Mouse (Mus musculus): ENCODE results near the gene Txnip. TPM values are rescaled to one million over a fixed set of nuclear protein-coding genes. Genes with fewer than 3 reads are reported as not detected.

Gene Txnip
- polyA plus RNA-seq, 1 experiment from 2014 or later, result 51.4 TPM

- no peak for ATAC-seq (ENCODE audit: low FRiP score, low read depth)
- 74% methylated on average over 10 of the region's 10 CpGs for WGBS
- Histone ChIP-seq H3K4me3 (no peak overlapping the region), H3K9ac (no peak overlapping the region), H3K27me3 (replicated peaks) (no peaks in the 10 kb centered on the region), H3K4me1 (peaks cover 30% of the 10 kb centered on the region), H3K9me3 (no peaks in the 10 kb centered on the region), H3K27ac (no peak overlapping the region), H3K36me3 (peaks cover 23% of the 10 kb centered on the region), H3K4me2 (replicated peaks) (no peak overlapping the region)
Measured at GRCm38 (mm10) chr3:96563911-96564632, 6.3 kb downstream of the Txnip start.

- peaks cover 19% of the 10 kb centered on the region for H3K36me3 ChIP-seq
- ATAC-seq (ENCODE audit: low FRiP score, low read depth), result no peak
Measured at GRCm38 (mm10) chr3:96564633-96565032, 6.9 kb downstream of the Txnip start.

GRCm38 (mm10) chr3:96565105-96565504 lies 7.3 kb downstream of the Txnip start:
- Histone ChIP-seq H3K9ac (no peak overlapping the region), H3K27ac (no peak overlapping the region), H3K27me3 (replicated peaks) (no peaks in the 10 kb centered on the region), H3K36me3 (peaks cover 14% of the 10 kb centered on the region), H3K4me1 (peaks cover 20% of the 10 kb centered on the region), H3K9me3 (no peaks in the 10 kb centered on the region), H3K4me3 (no peak overlapping the region), H3K4me2 (replicated peaks) (no peak overlapping the region)
- 78% methylated on average over 3 of the region's 3 CpGs for WGBS
- ATAC-seq (ENCODE audit: low FRiP score, low read depth), result no peak

More at GRCm38 (mm10) chr3:96564633-96565032, 6.9 kb downstream of the Txnip start:
- no peak overlapping the region for H3K4me2 ChIP-seq (replicated peaks)
- H3K27ac ChIP-seq, result no peak overlapping the region
- no peak overlapping the region for H3K9ac ChIP-seq
- WGBS, result 70% methylated on average over 7 of the region's 7 CpGs
- peaks cover 25% of the 10 kb centered on the region for H3K4me1 ChIP-seq
- H3K27me3 ChIP-seq (replicated peaks), result no peaks in the 10 kb centered on the region
- H3K9me3 ChIP-seq, result no peaks in the 10 kb centered on the region
- H3K4me3 ChIP-seq, result no peak overlapping the region

- no peak for ATAC-seq (ENCODE audit: low FRiP score, low read depth)
- Histone ChIP-seq H3K27me3 (replicated peaks) (no peaks in the 10 kb centered on the region), H3K4me2 (replicated peaks) (no peak overlapping the region), H3K27ac (no peak overlapping the region), H3K36me3 (no peaks in the 10 kb centered on the region), H3K4me3 (no peak overlapping the region), H3K9me3 (no peaks in the 10 kb centered on the region), H3K4me1 (peaks cover 5% of the 10 kb centered on the region), H3K9ac (no peak overlapping the region)
- 88% methylated on average over 8 of the region's 8 CpGs for WGBS
Measured at GRCm38 (mm10) chr3:96566661-96567450, 9.1 kb downstream of the Txnip start.

- Histone ChIP-seq H3K9ac (no peak overlapping the region), H3K27ac (no peak overlapping the region), H3K4me3 (no peak overlapping the region), H3K27me3 (replicated peaks) (no peaks in the 10 kb centered on the region), H3K4me2 (replicated peaks) (no peak overlapping the region), H3K4me1 (no peaks in the 10 kb centered on the region; the same call in 1 of the 2 replicates), H3K9me3 (no peaks in the 10 kb centered on the region), H3K36me3 (no peaks in the 10 kb centered on the region)
- ATAC-seq (ENCODE audit: low FRiP score, low read depth), result no peak
- WGBS, result 61% methylated on average over 8 of the region's 8 CpGs
Measured at GRCm38 (mm10) chr3:96568605-96569004, 10.8 kb downstream of the Txnip start.

- Histone ChIP-seq H3K4me3 (no peak overlapping the region), H3K27ac (no peak overlapping the region), H3K4me2 (replicated peaks) (no peak overlapping the region), H3K4me1 (no peaks in the 10 kb centered on the region; the same call in 1 of the 2 replicates), H3K27me3 (replicated peaks) (no peaks in the 10 kb centered on the region), H3K9me3 (no peaks in the 10 kb centered on the region), H3K9ac (no peak overlapping the region), H3K36me3 (no peaks in the 10 kb centered on the region)
- WGBS, result 92% methylated on average over 13 of the region's 13 CpGs
- no peak for ATAC-seq (ENCODE audit: low FRiP score, low read depth)
Measured at GRCm38 (mm10) chr3:96569506-96569905, 11.7 kb downstream of the Txnip start.

- no peak for ATAC-seq (ENCODE audit: low FRiP score, low read depth)
- 89% methylated on average over 11 of the region's 11 CpGs for WGBS
- Histone ChIP-seq H3K27me3 (replicated peaks) (no peaks in the 10 kb centered on the region), H3K9me3 (no peaks in the 10 kb centered on the region), H3K4me3 (no peak overlapping the region), H3K4me2 (replicated peaks) (no peak overlapping the region), H3K27ac (no peak overlapping the region), H3K9ac (no peak overlapping the region), H3K36me3 (no peaks in the 10 kb centered on the region), H3K4me1 (no peaks in the 10 kb centered on the region; the same call in 1 of the 2 replicates)
Measured at GRCm38 (mm10) chr3:96569966-96570605, 12.3 kb downstream of the Txnip start.

- H3K4me2 ChIP-seq (replicated peaks), result no peak overlapping the region
- H3K9ac ChIP-seq, result no peak overlapping the region
- no peaks in the 10 kb centered on the region for H3K27me3 ChIP-seq (replicated peaks)
- no peaks in the 10 kb centered on the region; the same call in 1 of the 2 replicates for H3K4me1 ChIP-seq
- no peak for ATAC-seq (ENCODE audit: low FRiP score, low read depth)
- H3K36me3 ChIP-seq, result no peaks in the 10 kb centered on the region
- H3K9me3 ChIP-seq, result no peaks in the 10 kb centered on the region
- H3K4me3 ChIP-seq, result no peak overlapping the region
- 78% methylated on average over 7 of the region's 7 CpGs for WGBS
- no peak overlapping the region for H3K27ac ChIP-seq
Measured at GRCm38 (mm10) chr3:96570643-96571042, 12.9 kb downstream of the Txnip start.

GRCm38 (mm10) chr3:96571336-96571735 lies 13.6 kb downstream of the Txnip start:
- Histone ChIP-seq H3K27ac (no peak overlapping the region), H3K36me3 (no peaks in the 10 kb centered on the region), H3K9me3 (no peaks in the 10 kb centered on the region), H3K27me3 (replicated peaks) (no peaks in the 10 kb centered on the region), H3K9ac (no peak overlapping the region), H3K4me1 (peaks cover 3% of the 10 kb centered on the region), H3K4me2 (replicated peaks) (no peak overlapping the region), H3K4me3 (no peak overlapping the region)
- WGBS, result 73% methylated on average over 2 of the region's 2 CpGs
- no peak for ATAC-seq (ENCODE audit: low FRiP score, low read depth)

GRCm38 (mm10) chr3:96571896-96572698 lies 14.3 kb downstream of the Txnip start:
- Histone ChIP-seq H3K4me2 (replicated peaks) (no peak overlapping the region), H3K36me3 (no peaks in the 10 kb centered on the region), H3K27me3 (replicated peaks) (no peaks in the 10 kb centered on the region), H3K27ac (no peak overlapping the region), H3K9me3 (no peaks in the 10 kb centered on the region), H3K4me1 (peaks cover 9% of the 10 kb centered on the region), H3K4me3 (no peak overlapping the region), H3K9ac (no peak overlapping the region)
- WGBS, result 84% methylated on average over 16 of the region's 16 CpGs
- no peak for ATAC-seq (ENCODE audit: low FRiP score, low read depth)

- ATAC-seq (ENCODE audit: low FRiP score, low read depth), result no peak
- Histone ChIP-seq H3K9ac (no peak overlapping the region), H3K9me3 (no peaks in the 10 kb centered on the region), H3K4me3 (no peak overlapping the region), H3K36me3 (no peaks in the 10 kb centered on the region), H3K4me2 (replicated peaks) (no peak overlapping the region), H3K27me3 (replicated peaks) (no peaks in the 10 kb centered on the region), H3K27ac (no peak overlapping the region), H3K4me1 (peaks cover 16% of the 10 kb centered on the region)
- WGBS, result 83% methylated on average over 19 of the region's 19 CpGs
Measured at GRCm38 (mm10) chr3:96573611-96574511, 16.1 kb downstream of the Txnip start.
